Mouse (Mus musculus) embryonic facial prominence, embryonic 11.5 days (tissue): ENCODE results near the gene Mrpl19. TPM values are rescaled to one million over a fixed set of nuclear protein-coding genes. Genes with fewer than 3 reads are reported as not detected.

Source experiments
- ATAC-seq: fragments of 200-750 bp; cut with Nextera tagmentation; replicated peaks from 2 replicates; pipeline ENCODE4 v1.8.0; 2017; ENCODE audit warnings: low read depth; ENCODE audit not compliant: insufficient number of reproducible peaks, low FRiP score, low TSS enrichment
- DNase-seq: peaks from one replicate; pipeline ENCODE4 v3.0.0-alpha.2; 2015; ENCODE audit warnings: low spot score
- H3K27ac ChIP-seq: fragments of 300-500 bp; sonication (generic); replicated peaks from 2 replicates; pipeline ENCODE4 v1.5.1; 2014; ENCODE audit warnings: mild to moderate bottlenecking, low read depth, low read length, control low read depth
- H3K27me3 ChIP-seq: fragments of 300-500 bp; sonication (generic); 2 replicates; pipeline ENCODE4 v1.6.1; 2014; ENCODE audit warnings: mild to moderate bottlenecking, low read length, moderate library complexity, mixed read lengths; ENCODE audit not compliant: control insufficient read depth, insufficient read depth
- H3K36me3 ChIP-seq: fragments of 300-500 bp; sonication (generic); replicated peaks from 2 replicates; pipeline ENCODE4 v1.6.1; 2014; ENCODE audit warnings: low read depth, mild to moderate bottlenecking, low read length, moderate library complexity, mixed read lengths; ENCODE audit not compliant: control insufficient read depth, insufficient read depth
- H3K4me1 ChIP-seq: fragments of 300-500 bp; sonication (generic); 2 replicates; pipeline ENCODE4 v1.6.1; 2014; ENCODE audit warnings: low read length, mixed read lengths; ENCODE audit not compliant: control insufficient read depth, insufficient read depth
- H3K4me2 ChIP-seq: fragments of 300-500 bp; sonication (generic); 2 replicates; pipeline ENCODE4 v1.6.1; 2014; ENCODE audit warnings: low read depth, mild to moderate bottlenecking, control low read depth, low read length, moderate library complexity
- H3K4me3 ChIP-seq: fragments of 300-500 bp; sonication (generic); 2 replicates; pipeline ENCODE4 v1.5.1; 2014; ENCODE audit warnings: low read depth, low read length, control low read depth
- H3K9ac ChIP-seq: fragments of 300-500 bp; sonication (generic); replicated peaks from 2 replicates; pipeline ENCODE4 v1.6.1; 2014; ENCODE audit warnings: mild to moderate bottlenecking, control low read depth, low read length
- H3K9me3 ChIP-seq: fragments of 300-500 bp; sonication (generic); replicated peaks from 2 replicates; pipeline ENCODE4 v1.6.1; 2016; ENCODE audit warnings: mild to moderate bottlenecking, low read length, inconsistent platforms, mixed read lengths; ENCODE audit not compliant: control insufficient read depth
- WGBS: fragments of 180-500 bp; shearing (Covaris S2); extraction: QIAGEN DNeasy Blood & Tissue Kit; methylation state at CpG from one replicate; pipeline ENCODE4 v1.1.7; 2014; 5-methylcytosine and 5-hydroxymethylcytosine counted together
- polyA plus RNA-seq: library from polyadenylated mRNA; unstranded; fragments of >200 nt; fragmentation: Nextera tagmentation; extraction: Ambion mirVana; gene quantifications from 2 replicates; pipeline ENCODE4 v1.2.1, GENCODE M21; 2014

Mrpl19 gene
- polyA plus RNA-seq, 1 experiment from 2014 or later = 68.0 TPM

DNA sequence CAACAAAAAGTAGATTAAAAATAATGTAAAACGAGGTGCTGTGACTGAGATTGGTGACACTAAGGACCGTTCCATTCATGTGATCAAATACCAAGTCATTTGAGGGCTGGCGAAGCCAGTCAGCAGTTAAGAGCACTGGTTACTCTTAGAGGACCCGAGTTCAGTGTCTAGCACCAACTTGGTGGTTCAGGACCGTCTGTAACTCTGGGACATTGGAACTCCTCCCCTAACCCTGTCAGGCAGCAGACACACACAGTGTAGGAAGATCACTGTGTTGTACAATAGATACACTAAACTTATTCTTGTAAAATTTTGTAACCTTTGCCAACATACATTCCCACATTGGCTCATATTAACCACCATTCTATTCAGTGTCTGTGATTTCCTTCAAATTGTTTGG, 41.5 kb downstream of the Mrpl19 start:
- Histone ChIP-seq H3K4me2 (peak overlapping the region; percentile 68), H3K4me3 (peak overlapping the region; percentile 88), H3K4me1 (no peaks in the 10 kb centered on the region), H3K27me3 (no peaks in the 10 kb centered on the region), H3K36me3 (peaks cover 2% of the 10 kb centered on the region; the same call in 1 of the 2 replicates), H3K27ac (no peak overlapping the region), H3K9me3 (no peaks in the 10 kb centered on the region), H3K9ac (peak overlapping the region; percentile 96)
- WGBS = 16% methylated on average over 5 of the region's 5 CpGs
- ATAC-seq (no peak), DNase-seq (peak; percentile 20)

DNA sequence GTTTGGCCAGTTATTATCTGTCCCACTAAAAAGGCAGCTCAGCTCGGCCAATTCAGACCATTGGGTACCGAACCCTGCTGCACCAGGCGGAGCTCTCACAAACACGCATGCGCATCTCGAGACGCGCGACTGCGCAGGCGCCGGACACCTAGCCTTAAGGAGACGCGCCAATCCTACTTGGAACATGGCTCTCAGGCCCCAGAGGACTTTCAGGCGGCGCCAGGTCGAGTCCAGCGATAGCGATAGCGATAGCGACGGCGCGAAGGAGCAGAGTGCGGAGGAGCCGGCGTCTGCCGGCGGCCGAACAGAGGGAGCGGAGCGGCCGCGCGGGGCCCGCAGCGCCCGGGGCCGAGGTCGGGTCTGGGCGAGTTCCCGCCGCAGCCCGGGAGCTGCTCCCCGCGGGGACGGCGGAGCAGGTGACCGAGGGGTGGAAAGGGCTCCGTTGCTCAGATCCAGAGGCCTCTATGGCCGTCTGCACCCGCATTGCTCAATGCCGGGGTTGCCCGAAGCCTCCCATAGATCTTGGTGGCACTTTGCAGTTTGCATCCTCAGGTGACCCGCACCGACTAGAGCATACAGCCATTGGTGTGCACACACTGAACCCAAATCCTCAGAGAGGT, 42.1 kb downstream of the Mrpl19 start, which contains the start of gene Gcfc2:
Gene Gcfc2, plus strand, starts transcription at position 147 of the 620 bp plus-strand sequence.
- no peaks in the 10 kb centered on the region for H3K9me3 ChIP-seq
- ATAC-seq = peak; percentile 95
- peak within 1 kb of the TSS; percentile 68 for H3K4me2 ChIP-seq
- no peaks in the 10 kb centered on the region for H3K27me3 ChIP-seq
- H3K36me3 ChIP-seq = peaks cover 2% of the 10 kb centered on the region; the same call in 1 of the 2 replicates
- H3K27ac ChIP-seq = peak within 1 kb of the TSS; percentile 65
- peak within 1 kb of the TSS; percentile 88 for H3K4me3 ChIP-seq
- under 1% methylated on average over 56 of the region's 56 CpGs for WGBS
- DNase-seq = peak; percentile 96
- peak within 1 kb of the TSS; percentile 96 for H3K9ac ChIP-seq
- H3K4me1 ChIP-seq = no peaks in the 10 kb centered on the region

DNA sequence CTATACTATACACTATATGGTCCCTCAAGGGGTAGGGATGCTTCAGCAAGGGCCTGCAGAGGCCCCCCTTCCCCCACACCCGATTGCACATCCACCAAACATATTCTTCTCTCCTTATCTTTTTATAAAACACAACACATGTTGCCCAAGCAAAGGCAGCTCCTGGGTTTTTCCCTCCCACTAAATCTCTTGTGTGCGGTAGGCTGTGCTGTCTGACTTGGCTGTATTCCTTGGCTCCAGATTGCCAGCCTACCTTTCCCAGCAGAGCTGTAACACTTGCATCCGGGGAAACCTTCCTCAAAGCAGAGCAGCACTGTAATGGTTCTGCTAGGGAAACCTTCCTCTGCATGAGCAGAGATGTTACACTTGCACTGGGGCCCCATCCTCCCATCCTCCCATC, 53.6 kb downstream of the Mrpl19 start:
- no peaks in the 10 kb centered on the region for H3K27me3 ChIP-seq
- no peak overlapping the region for H3K27ac ChIP-seq
- H3K4me1 ChIP-seq = no peaks in the 10 kb centered on the region
- H3K9me3 ChIP-seq = no peaks in the 10 kb centered on the region
- no peaks in the 10 kb centered on the region for H3K36me3 ChIP-seq
- no peak overlapping the region for H3K9ac ChIP-seq
- ATAC-seq (no peak), DNase-seq (no peak)
- no peak overlapping the region for H3K4me3 ChIP-seq
- no peak overlapping the region for H3K4me2 ChIP-seq
- 91% methylated on average over 3 of the region's 3 CpGs for WGBS

DNA sequence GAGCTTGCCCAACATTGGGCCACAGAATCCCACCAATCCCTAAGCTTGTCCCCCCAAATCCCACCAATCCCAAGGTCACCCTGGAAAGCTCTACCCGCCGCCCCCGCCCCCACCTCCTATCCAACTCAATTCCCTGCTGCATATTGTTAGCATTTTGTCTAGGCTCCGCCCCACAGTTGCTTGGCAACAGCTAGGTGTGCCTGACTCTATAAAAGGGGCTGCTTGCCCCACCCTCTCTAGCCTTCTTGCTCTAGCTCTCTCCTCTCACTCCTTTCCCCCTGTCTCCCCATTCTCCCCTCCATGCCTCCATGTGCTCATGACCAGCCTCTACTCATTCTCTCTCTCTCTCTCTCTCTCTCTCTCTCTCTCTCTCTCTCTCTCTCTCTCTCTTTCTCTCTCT, 54.0 kb downstream of the Mrpl19 start:
- Histone ChIP-seq H3K4me2 (no peak overlapping the region), H3K9ac (no peak overlapping the region), H3K4me3 (no peak overlapping the region), H3K27me3 (no peaks in the 10 kb centered on the region), H3K36me3 (no peaks in the 10 kb centered on the region), H3K9me3 (no peaks in the 10 kb centered on the region), H3K27ac (no peak overlapping the region), H3K4me1 (no peaks in the 10 kb centered on the region)
- no peak for ATAC-seq
- DNase-seq = no peak
- 86% methylated on average over 4 of the region's 4 CpGs for WGBS

DNA sequence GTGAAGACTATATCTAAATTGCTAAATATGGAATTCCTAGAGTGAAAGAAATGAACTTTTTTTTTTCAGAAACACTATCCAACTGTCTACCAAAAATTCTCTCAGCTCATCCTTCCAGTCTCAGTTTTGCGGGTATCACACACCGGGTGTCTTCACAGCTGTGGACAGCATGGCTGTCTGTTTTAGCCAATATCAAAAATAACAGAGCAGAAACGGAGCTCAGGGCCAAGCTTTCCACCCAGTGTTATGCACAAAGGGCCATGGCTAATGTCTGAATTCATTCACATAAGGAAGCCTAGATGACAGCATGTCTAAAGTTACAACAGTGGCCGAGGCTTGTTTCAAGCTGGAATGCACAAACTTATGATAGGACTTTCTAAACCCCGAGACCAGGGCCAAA, 54.5 kb downstream of the Mrpl19 start:
- no peak for DNase-seq

DNA sequence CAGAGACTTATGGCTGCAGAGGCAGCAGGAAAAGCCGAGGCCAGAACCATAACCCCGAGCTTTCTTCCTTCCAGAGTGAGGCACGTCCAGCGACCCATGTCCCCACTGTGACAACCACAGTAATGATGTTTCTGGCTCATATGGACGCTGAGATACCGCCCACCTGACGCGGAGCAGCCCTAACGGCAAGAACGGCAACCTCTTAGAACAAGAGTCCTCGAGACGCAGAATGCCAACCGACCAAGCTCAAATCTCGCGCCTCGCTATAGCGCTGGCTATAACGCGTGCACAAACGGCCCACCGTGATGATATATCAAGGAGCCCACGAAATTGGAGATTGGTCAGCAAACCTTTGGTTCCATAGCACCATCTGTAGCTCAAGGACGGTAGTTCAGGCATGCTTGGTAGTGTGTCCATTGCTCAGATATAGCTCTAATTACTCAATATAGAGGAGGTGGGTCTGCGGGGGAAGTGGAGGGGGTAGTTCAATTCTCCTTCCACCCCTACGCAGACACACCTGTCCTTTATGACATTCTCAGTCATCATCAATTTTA, 55.4 kb downstream of the Mrpl19 start:
- H3K27ac ChIP-seq = no peak overlapping the region
- DNase-seq (no peak), ATAC-seq (no peak)
- no peaks in the 10 kb centered on the region for H3K36me3 ChIP-seq
- H3K4me3 ChIP-seq = no peak overlapping the region
- H3K27me3 ChIP-seq = no peaks in the 10 kb centered on the region
- H3K4me2 ChIP-seq = no peak overlapping the region
- no peaks in the 10 kb centered on the region for H3K4me1 ChIP-seq
- H3K9ac ChIP-seq = no peak overlapping the region
- 88% methylated on average over 25 of the region's 25 CpGs for WGBS
- no peaks in the 10 kb centered on the region for H3K9me3 ChIP-seq

More for the DNA sequence above, 54.5 kb downstream of the Mrpl19 start:
- no peaks in the 10 kb centered on the region for H3K36me3 ChIP-seq
- H3K9ac ChIP-seq = no peak overlapping the region
- H3K27ac ChIP-seq = no peak overlapping the region
- no peaks in the 10 kb centered on the region for H3K9me3 ChIP-seq
- ATAC-seq = no peak
- H3K4me2 ChIP-seq = no peak overlapping the region
- 84% methylated on average over 5 of the region's 5 CpGs for WGBS
- no peak overlapping the region for H3K4me3 ChIP-seq
- no peaks in the 10 kb centered on the region for H3K4me1 ChIP-seq
- no peaks in the 10 kb centered on the region for H3K27me3 ChIP-seq

Other genes with a start within 250 kb of the Mrpl19 start
- gene Gcfc2, start 42.3 kb downstream of the Mrpl19 start, polyA plus RNA-seq = 14.3 and 15.4 TPM in 2 replicates
- gene Eva1a, start 75.1 kb upstream of the Mrpl19 start, polyA plus RNA-seq = 11.3 and 14.5 TPM in 2 replicates